Mouse (Mus musculus): ENCODE measurements around the gene Slfn2. TPM values are rescaled to one million over a fixed set of nuclear protein-coding genes. Genes with fewer than 3 reads are reported as not detected.
"Not testable (repeated sequence)": the region's sequence is repeated elsewhere in the genome, so short reads cannot be mapped to it uniquely, and the experiment has no call there.

Slfn2 gene
- polyA plus RNA-seq (2015; fragmentation: Nextera tagmentation; extraction: Ambion mirVana) = 2.7 and 3.2 TPM in 2 replicates

DNA sequence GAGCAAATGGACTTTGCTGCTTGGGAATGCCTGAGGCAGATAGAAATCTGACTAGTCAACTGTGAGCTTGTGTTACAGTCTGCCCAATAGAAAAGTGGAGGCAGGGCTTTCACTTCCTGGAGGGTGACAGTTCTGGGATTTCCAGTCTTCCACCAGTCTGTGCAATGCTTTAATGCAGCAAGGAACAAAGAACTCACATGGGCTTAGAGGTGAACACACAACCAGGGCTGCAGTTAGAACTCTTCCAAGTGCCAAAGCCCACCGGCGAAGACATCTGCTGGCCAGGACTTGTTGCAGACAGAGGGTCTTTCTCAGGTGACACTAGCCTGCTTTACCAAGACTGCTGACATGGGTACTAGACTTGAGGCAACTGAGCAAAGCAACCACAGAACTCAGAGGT lies at the start of gene Slfn2:
Gene Slfn2, plus strand, starts transcription at position 167 of the 400 bp plus-strand sequence.
- 83% methylated on average over 2 of the region's 2 CpGs for WGBS
- H3K9me3 ChIP-seq = no peaks in the 10 kb centered on the region
- ATAC-seq (ENCODE audit: low FRiP score, low read depth) = no peak

GRCm38 (mm10) chr11:83016093-83016492 lies 48.8 kb upstream of the Slfn2 start:
- no peak overlapping the region for H3K4me2 ChIP-seq (replicated peaks)
- H3K4me1 ChIP-seq = no peaks in the 10 kb centered on the region
- no peaks in the 10 kb centered on the region for H3K9me3 ChIP-seq
- H3K27ac ChIP-seq = no peak overlapping the region
- H3K36me3 ChIP-seq = no peaks in the 10 kb centered on the region
- H3K9ac ChIP-seq = no peak overlapping the region
- no peaks in the 10 kb centered on the region for H3K27me3 ChIP-seq
- ATAC-seq (ENCODE audit: low FRiP score, low read depth) = no peak
- no peak overlapping the region for H3K4me3 ChIP-seq

More for the DNA sequence above, at the start of gene Slfn2:
- H3K36me3 ChIP-seq = no peaks in the 10 kb centered on the region
- no peak within 1 kb of the TSS for H3K4me2 ChIP-seq (replicated peaks)
- H3K27ac ChIP-seq = no peak within 1 kb of the TSS
- peaks cover 2% of the 10 kb centered on the region; the same call in 1 of the 2 replicates for H3K4me1 ChIP-seq
- no peak within 1 kb of the TSS for H3K4me3 ChIP-seq
- H3K27me3 ChIP-seq = peaks cover 11% of the 10 kb centered on the region; the same call in 1 of the 2 replicates
- no peak within 1 kb of the TSS for H3K9ac ChIP-seq

- not testable (repeated sequence) for H3K9ac ChIP-seq; H3K36me3 ChIP-seq; H3K4me2 ChIP-seq (replicated peaks); H3K9me3 ChIP-seq; H3K4me1 ChIP-seq; H3K27me3 ChIP-seq; H3K27ac ChIP-seq; H3K4me3 ChIP-seq; ATAC-seq (ENCODE audit: low FRiP score, low read depth)
- 79% methylated on average over 18 of the region's 18 CpGs for WGBS
Measured at GRCm38 (mm10) chr11:83019561-83020519, 45.1 kb upstream of the Slfn2 start.

DNA sequence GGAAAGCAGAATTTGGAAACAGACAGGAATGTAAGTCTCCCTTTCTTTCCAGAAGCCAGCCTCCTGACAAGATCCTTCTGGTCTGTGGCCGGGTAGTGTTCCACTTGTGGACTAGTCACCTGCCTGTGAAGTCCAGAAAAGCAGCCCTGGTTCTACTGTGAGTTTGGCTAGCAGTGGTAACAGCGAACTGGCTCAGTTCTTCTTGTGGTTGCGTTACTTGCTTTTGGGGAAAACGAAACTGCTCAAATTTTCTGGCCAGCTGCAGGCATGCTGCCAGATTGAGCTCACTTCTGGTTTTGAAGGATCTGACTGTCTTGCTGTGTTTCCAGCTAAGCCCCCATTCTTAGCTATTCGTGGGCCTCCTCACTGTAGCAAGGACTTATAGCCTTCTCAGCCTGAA lies 44.3 kb upstream of the Slfn2 start, which contains the start of gene Slfn8:
Gene Slfn8, minus strand, starts transcription at position 190 of the 400 bp plus-strand sequence.
- H3K4me1 ChIP-seq = no peaks in the 10 kb centered on the region
- H3K27me3 ChIP-seq = no peaks in the 10 kb centered on the region
- no peak within 1 kb of the TSS for H3K4me3 ChIP-seq
- no peak within 1 kb of the TSS for H3K4me2 ChIP-seq (replicated peaks)
- no peaks in the 10 kb centered on the region for H3K9me3 ChIP-seq
- H3K36me3 ChIP-seq = no peaks in the 10 kb centered on the region
- no peak within 1 kb of the TSS for H3K9ac ChIP-seq
- WGBS = 66% methylated on average over 5 of the region's 5 CpGs
- no peak for ATAC-seq (ENCODE audit: low FRiP score, low read depth)
- H3K27ac ChIP-seq = no peak within 1 kb of the TSS

DNA sequence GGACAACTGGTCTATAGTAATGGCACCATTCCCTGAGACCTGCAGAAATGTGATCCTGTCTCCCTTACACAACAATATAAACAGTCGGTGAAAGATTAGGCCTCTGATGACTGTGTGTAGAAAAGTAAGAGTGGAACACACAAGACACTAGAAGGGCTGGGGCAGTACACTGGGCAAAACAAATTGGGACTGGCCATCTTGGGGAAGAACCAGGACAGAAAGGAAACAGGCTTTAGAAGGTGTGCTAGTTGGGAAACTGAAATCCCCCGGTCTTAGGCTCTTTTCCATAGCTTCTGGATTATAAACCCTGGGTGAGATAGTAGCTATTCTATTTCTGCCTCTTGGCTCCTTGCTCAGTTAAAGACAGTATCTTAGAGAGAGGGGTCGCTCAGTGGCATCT lies 26.2 kb upstream of the Slfn2 start:
- not testable (repeated sequence) for H3K4me3 ChIP-seq; H3K27me3 ChIP-seq; H3K36me3 ChIP-seq; ATAC-seq (ENCODE audit: low FRiP score, low read depth); H3K9me3 ChIP-seq; H3K27ac ChIP-seq; H3K4me2 ChIP-seq (replicated peaks); H3K4me1 ChIP-seq; H3K9ac ChIP-seq
- 72% methylated on average over 3 of the region's 3 CpGs for WGBS

DNA sequence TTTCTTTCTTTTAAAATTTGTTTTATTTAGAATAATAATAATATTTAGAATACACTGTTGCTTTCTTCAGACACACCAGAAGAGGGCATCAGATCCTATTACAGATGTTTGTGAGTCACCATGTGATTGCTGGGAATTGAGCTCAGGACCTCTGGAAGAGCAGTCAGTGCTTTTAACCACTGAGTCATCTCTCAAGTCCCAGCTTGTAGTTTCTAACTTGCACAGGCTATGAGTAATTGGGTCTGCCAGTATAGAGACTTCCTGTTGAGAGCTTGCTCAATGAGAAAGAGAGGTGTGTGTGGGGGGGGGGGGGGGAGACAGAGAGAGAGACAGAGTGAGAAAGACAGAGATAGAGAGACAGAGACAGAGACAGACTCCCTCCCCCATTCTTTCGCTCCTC lies 25.8 kb upstream of the Slfn2 start:
- H3K4me2 ChIP-seq (replicated peaks) = no peak overlapping the region
- ATAC-seq (ENCODE audit: low FRiP score, low read depth) = no peak
- WGBS = 50% methylated on average over 1 of the region's 1 CpGs

DNA sequence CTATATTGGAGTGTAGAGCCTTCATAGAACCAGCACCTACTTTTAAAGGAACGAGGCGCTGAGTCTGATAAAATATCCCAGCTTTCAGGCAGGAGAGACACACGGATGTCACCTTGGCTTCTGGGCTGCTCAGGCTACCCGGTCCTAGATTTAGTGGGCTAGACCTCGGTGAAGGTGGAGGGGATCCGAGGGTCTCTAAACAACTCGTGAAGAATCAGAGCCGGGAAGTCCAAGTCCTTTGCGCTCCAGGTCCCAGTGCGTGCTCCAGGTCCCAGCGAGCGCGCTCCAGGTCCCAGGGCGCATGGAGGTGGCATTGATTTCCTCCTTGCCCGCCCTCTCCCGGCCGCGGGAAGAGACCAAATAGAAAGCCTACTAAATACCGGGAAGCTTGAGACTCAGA lies 25.1 kb upstream of the Slfn2 start:
- Histone ChIP-seq H3K27me3 (peaks cover 9% of the 10 kb centered on the region), H3K27ac (no peak overlapping the region), H3K36me3 (no peaks in the 10 kb centered on the region), H3K4me1 (no peaks in the 10 kb centered on the region), H3K9ac (no peak overlapping the region), H3K4me2 (replicated peaks) (peak overlapping the region; percentile 38), H3K4me3 (0 out of 2 replicates have a peak overlapping the region, but pooled peaks have one; percentile 7), H3K9me3 (no peaks in the 10 kb centered on the region)
- 18% methylated on average over 19 of the region's 19 CpGs for WGBS
- ATAC-seq (ENCODE audit: low FRiP score, low read depth) = no peak

More for the DNA sequence above, 25.8 kb upstream of the Slfn2 start:
- Histone ChIP-seq H3K4me1 (no peaks in the 10 kb centered on the region), H3K4me3 (no peak overlapping the region), H3K36me3 (no peaks in the 10 kb centered on the region), H3K27ac (no peak overlapping the region), H3K9me3 (no peaks in the 10 kb centered on the region), H3K9ac (no peak overlapping the region), H3K27me3 (peaks cover 9% of the 10 kb centered on the region)

DNA sequence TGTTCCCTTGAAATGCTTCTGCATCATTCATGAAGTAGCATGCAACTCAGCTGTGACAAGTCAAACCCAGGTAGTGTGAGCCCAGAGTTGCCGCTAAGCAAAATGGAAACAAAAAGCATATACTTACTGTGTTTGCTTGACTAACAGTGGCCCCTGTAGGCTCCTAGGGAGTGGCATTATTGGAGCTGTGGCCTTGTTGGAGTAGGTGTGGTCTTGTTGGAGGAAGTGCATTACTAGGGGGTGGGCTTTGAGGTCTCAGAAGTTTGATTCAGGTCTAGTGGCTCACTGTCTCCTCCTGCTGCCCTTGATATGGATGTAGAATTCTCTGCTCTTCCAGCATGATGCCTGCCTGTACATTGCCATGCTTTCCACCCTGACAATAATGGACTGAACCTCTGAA lies 24.6 kb upstream of the Slfn2 start:
- H3K9ac ChIP-seq = no peak overlapping the region
- no peak overlapping the region for H3K4me3 ChIP-seq
- peak overlapping the region; percentile 38; the same call in 1 of the 2 replicates for H3K4me2 ChIP-seq (replicated peaks)
- H3K4me1 ChIP-seq = no peaks in the 10 kb centered on the region
- H3K36me3 ChIP-seq = no peaks in the 10 kb centered on the region
- H3K9me3 ChIP-seq = no peaks in the 10 kb centered on the region
- no peak overlapping the region for H3K27ac ChIP-seq
- H3K27me3 ChIP-seq = peaks cover 9% of the 10 kb centered on the region
- WGBS = 33% methylated on average over 1 of the region's 1 CpGs
- no peak for ATAC-seq (ENCODE audit: low FRiP score, low read depth)

- Histone ChIP-seq H3K4me3 (no peak overlapping the region), H3K9me3 (no peaks in the 10 kb centered on the region), H3K4me2 (replicated peaks) (no peak overlapping the region), H3K4me1 (no peaks in the 10 kb centered on the region), H3K9ac (no peak overlapping the region), H3K27ac (no peak overlapping the region), H3K36me3 (no peaks in the 10 kb centered on the region), H3K27me3 (peaks cover 9% of the 10 kb centered on the region)
- ATAC-seq (ENCODE audit: low FRiP score, low read depth) = no peak
Measured at GRCm38 (mm10) chr11:83041000-83041399, 23.9 kb upstream of the Slfn2 start.

GRCm38 (mm10) chr11:83043891-83044290 lies 21.0 kb upstream of the Slfn2 start:
- ATAC-seq (ENCODE audit: low FRiP score, low read depth) = no peak
- 75% methylated on average over 4 of the region's 4 CpGs for WGBS
- H3K9ac ChIP-seq = no peak overlapping the region
- H3K9me3 ChIP-seq = no peaks in the 10 kb centered on the region
- H3K27ac ChIP-seq = no peak overlapping the region
- H3K4me2 ChIP-seq (replicated peaks) = no peak overlapping the region
- H3K4me3 ChIP-seq = no peak overlapping the region
- H3K27me3 ChIP-seq = peaks cover 9% of the 10 kb centered on the region
- no peaks in the 10 kb centered on the region for H3K4me1 ChIP-seq
- no peaks in the 10 kb centered on the region for H3K36me3 ChIP-seq

- Histone ChIP-seq H3K36me3 (no peaks in the 10 kb centered on the region), H3K4me3 (no peak overlapping the region), H3K9me3 (no peaks in the 10 kb centered on the region), H3K27ac (no peak overlapping the region), H3K9ac (no peak overlapping the region), H3K4me1 (no peaks in the 10 kb centered on the region), H3K4me2 (replicated peaks) (no peak overlapping the region), H3K27me3 (no peaks in the 10 kb centered on the region)
- WGBS = 85% methylated on average over 3 of the region's 3 CpGs
- ATAC-seq (ENCODE audit: low FRiP score, low read depth) = no peak
Measured at GRCm38 (mm10) chr11:83045642-83046041, 19.3 kb upstream of the Slfn2 start.

GRCm38 (mm10) chr11:83057863-83058262 lies 7.0 kb upstream of the Slfn2 start:
- Histone ChIP-seq H3K9me3 (no peaks in the 10 kb centered on the region), H3K9ac (no peak overlapping the region), H3K4me2 (replicated peaks) (no peak overlapping the region), H3K27me3 (no peaks in the 10 kb centered on the region), H3K4me3 (no peak overlapping the region), H3K36me3 (no peaks in the 10 kb centered on the region), H3K4me1 (no peaks in the 10 kb centered on the region), H3K27ac (no peak overlapping the region)
- ATAC-seq (ENCODE audit: low FRiP score, low read depth) = no peak
- 8% methylated on average over 5 of the region's 5 CpGs for WGBS
